Mouse (Mus musculus): ENCODE measurements around the gene Gpn2.

Gpn2 gene

GRCm38 (mm10) chr4:133584059-133584951, at the start of gene Gpn2:
Gene Gpn2 (plus strand): TSS chr4:133584362.
- peak; percentile 65 for DNase-seq (ENCODE audit: low spot score)

GRCm38 (mm10) chr4:133536081-133536480, 48.1 kb upstream of the Gpn2 start:
- DNase-seq (ENCODE audit: low spot score): no peak

GRCm38 (mm10) chr4:133536652-133537051, 47.5 kb upstream of the Gpn2 start:
- DNase-seq (ENCODE audit: low spot score): no peak

GRCm38 (mm10) chr4:133545272-133546231, 38.6 kb upstream of the Gpn2 start, which contains the start of gene Nudc:
Gene Nudc (minus strand): TSS chr4:133545996.
- DNase-seq (ENCODE audit: low spot score): peak; percentile 92

- no peak for DNase-seq (ENCODE audit: low spot score)
Measured at GRCm38 (mm10) chr4:133552029-133552428, 32.1 kb upstream of the Gpn2 start.

- DNase-seq (ENCODE audit: low spot score): no peak
Measured at GRCm38 (mm10) chr4:133552768-133553447, 31.3 kb upstream of the Gpn2 start, which contains the start of gene Nr0b2. Gene Nr0b2 (plus strand): TSS chr4:133553376.

- no peak for DNase-seq (ENCODE audit: low spot score)
Measured at GRCm38 (mm10) chr4:133553448-133554330, 30.5 kb upstream of the Gpn2 start.

GRCm38 (mm10) chr4:133557041-133557717, 27.0 kb upstream of the Gpn2 start:
- DNase-seq (ENCODE audit: low spot score): no peak

GRCm38 (mm10) chr4:133559846-133560245, 24.3 kb upstream of the Gpn2 start:
- no peak for DNase-seq (ENCODE audit: low spot score)

- no peak for DNase-seq (ENCODE audit: low spot score)
Measured at GRCm38 (mm10) chr4:133561622-133562021, 22.5 kb upstream of the Gpn2 start.

GRCm38 (mm10) chr4:133563123-133563571, 21.0 kb upstream of the Gpn2 start:
- DNase-seq (ENCODE audit: low spot score): no peak

- DNase-seq (ENCODE audit: low spot score): no peak
Measured at GRCm38 (mm10) chr4:133567251-133567650, 16.9 kb upstream of the Gpn2 start.

- DNase-seq (ENCODE audit: low spot score): no peak
Measured at GRCm38 (mm10) chr4:133569291-133570065, 14.7 kb upstream of the Gpn2 start.

- no peak for DNase-seq (ENCODE audit: low spot score)
Measured at GRCm38 (mm10) chr4:133570066-133570466, 14.1 kb upstream of the Gpn2 start.

- peak; percentile 72 for DNase-seq (ENCODE audit: low spot score)
Measured at GRCm38 (mm10) chr4:133574070-133574842, 9.9 kb upstream of the Gpn2 start, which contains the start of gene Gpatch3. Gene Gpatch3 (plus strand): TSS chr4:133574745.

GRCm38 (mm10) chr4:133574843-133575202, 9.3 kb upstream of the Gpn2 start:
- DNase-seq (ENCODE audit: low spot score): no peak

- DNase-seq (ENCODE audit: low spot score): no peak
Measured at GRCm38 (mm10) chr4:133577983-133578382, 6.2 kb upstream of the Gpn2 start.

- no peak for DNase-seq (ENCODE audit: low spot score)
Measured at GRCm38 (mm10) chr4:133583690-133584058, 488 bp upstream of the Gpn2 start.

- DNase-seq (ENCODE audit: low spot score): no peak
Measured at GRCm38 (mm10) chr4:133592570-133592969, 8.4 kb downstream of the Gpn2 start.

Measured in spleen, adult 12 weeks (tissue).